Mouse (Mus musculus): Measurements from ENCODE around the gene Rd3. TPM values are rescaled to one million over a fixed set of nuclear protein-coding genes. Genes with fewer than 3 reads are reported as not detected.

The Rd3 gene
- total RNA-seq, 2 experiments from 2014 or later, result 0.22 to 0.51 TPM

GRCm38 (mm10) chr1:191963948-191964772 lies 13.0 kb upstream of the Rd3 start:
- DNase-seq, result peak; percentile 70 to 74

GRCm38 (mm10) chr1:191964773-191965481 lies 12.2 kb upstream of the Rd3 start:
- DNase-seq, result peak; percentile 60 to 75

GRCm38 (mm10) chr1:191969939-191970338 lies 7.2 kb upstream of the Rd3 start:
- no peak for DNase-seq

- DNase-seq, result no peak
Observed at GRCm38 (mm10) chr1:191974509-191975405, 2.4 kb upstream of the Rd3 start.

GRCm38 (mm10) chr1:191981426-191982102 lies 4.4 kb downstream of the Rd3 start:
- DNase-seq, result no peak

GRCm38 (mm10) chr1:191986674-191987480 lies 9.7 kb downstream of the Rd3 start:
- DNase-seq, result no peak

GRCm38 (mm10) chr1:191987481-191987769 lies 10.3 kb downstream of the Rd3 start:
- no peak for DNase-seq

GRCm38 (mm10) chr1:191988646-191989045 lies 11.5 kb downstream of the Rd3 start:
- no peak for DNase-seq

- no peak for DNase-seq
Observed at GRCm38 (mm10) chr1:191989060-191989459, 11.9 kb downstream of the Rd3 start.

GRCm38 (mm10) chr1:191989994-191990393 lies 12.8 kb downstream of the Rd3 start:
- DNase-seq, result peak; percentile 93 to 94

- DNase-seq, result no peak
Observed at GRCm38 (mm10) chr1:191992040-191992780, 15.0 kb downstream of the Rd3 start.

GRCm38 (mm10) chr1:191994476-191994875 lies 17.3 kb downstream of the Rd3 start:
- DNase-seq, result no peak

GRCm38 (mm10) chr1:191995488-191995887 lies 18.3 kb downstream of the Rd3 start:
- DNase-seq, result no peak

GRCm38 (mm10) chr1:191995916-191996315 lies 18.7 kb downstream of the Rd3 start:
- no peak for DNase-seq

- no peak for DNase-seq
Observed at GRCm38 (mm10) chr1:191996621-191997185, 19.5 kb downstream of the Rd3 start.

- DNase-seq, result no peak
Observed at GRCm38 (mm10) chr1:191999022-191999421, 21.9 kb downstream of the Rd3 start.

Measured in layer of hippocampus, postnatal 36 days (tissue).